Mouse (Mus musculus): ENCODE data around the gene Kcnh1. TPM values are rescaled to one million over a fixed set of nuclear protein-coding genes. Genes with fewer than 3 reads are reported as not detected.

The Kcnh1 gene
- not detected in 2 replicates for total RNA-seq (2012; rRNA removed)
- not detected in 2 replicates for total RNA-seq (2014; rRNA removed)
- polyA plus RNA-seq (2012; ENCODE audit: insufficient read length, low read depth), result not detected in 2 replicates

- H3K27ac ChIP-seq (ENCODE audit: insufficient read depth, low read depth), result no peak within 1 kb of the TSS
- no peaks in the 10 kb centered on the region for H3K36me3 ChIP-seq (replicated peaks in 1 of 2; ENCODE audit: control insufficient read depth in 1 of 2, insufficient read depth in 1 of 2, low read length in 1 of 2)
- H3K79me2 ChIP-seq (replicated peaks; ENCODE audit: control insufficient read depth, extremely low read depth, insufficient read depth, poor library complexity, severe bottlenecking), result no peaks in the 10 kb centered on the region
- H3K9ac ChIP-seq (ENCODE audit: insufficient read depth, low read depth), result no peak within 1 kb of the TSS
- H3K4me2 ChIP-seq (ENCODE audit: insufficient read depth, low read depth, poor library complexity, severe bottlenecking), result no peak within 1 kb of the TSS
- H3K4me3 ChIP-seq (replicated peaks in 1 of 3; ENCODE audit: low read depth in 2 of 3, low read length in 2 of 3, poor library complexity in 1 of 3), result no peak within 1 kb of the TSS
- DNase-seq (ENCODE audit: extremely low read depth), result no peak
- dilution Hi-C loops (cut with MboI; ENCODE audit: extremely low pct_ligation_motif_present, extremely low pct_unique_long_range_greater_than_20kb, low sequenced_read_pairs) (no loop called here), in situ Hi-C loops (cut with MboI; ENCODE audit: low pct_ligation_motif_present, low pct_unique_long_range_greater_than_20kb, low sequenced_read_pairs) (loop anchor here (25.0 kb wide), 1 partner anchor 522 kb away; no protein-coding TSS in a partner anchor)
- H3K4me1 ChIP-seq (ENCODE audit: control insufficient read depth in 1 of 2, insufficient read depth in 2 of 2), result 0 out of 4 replicates have a peak, but pooled peaks cover 0 to 2% of the 10 kb centered on the region in 2 experiments
- TF ChIP-seq CTCF (conservative IDR thresholded peaks at IDR 0.05 in 1 of 2, IDR thresholded peaks at IDR 0.05 in 1 of 2; ENCODE audit: low read depth in 2 of 2, low read length in 2 of 2) (peak in 1 of 2 experiments; percentile 67; a peak in 2 of 4 replicates), SMC3 (IDR thresholded peaks at IDR 0.05; ENCODE audit: low read depth, low read length) (peak; percentile 40), NELFE (IDR thresholded peaks at IDR 0.05; ENCODE audit: low read depth, low read length) (no peak), RAD21 (IDR thresholded peaks at IDR 0.05; ENCODE audit: low read depth, low read length) (peak; percentile 16), CHD2 (IDR thresholded peaks at IDR 0.05; ENCODE audit: low read length) (no peak), MEF2A (IDR thresholded peaks at IDR 0.05; ENCODE audit: borderline replicate concordance, low read depth, low read length) (no peak), JUND (conservative IDR thresholded peaks at IDR 0.05; ENCODE audit: low read depth, low read length) (no peak)
- H3K9me3 ChIP-seq (replicated peaks; ENCODE audit: low read length), result no peaks in the 10 kb centered on the region
- H3K27me3 ChIP-seq (replicated peaks), result peaks cover 29% of the 10 kb centered on the region
These were observed at the start of gene Kcnh1 for GRCm38 (mm10) chr1:192190508-192191321. Gene Kcnh1 (plus strand): TSS chr1:192190774.

DNA sequence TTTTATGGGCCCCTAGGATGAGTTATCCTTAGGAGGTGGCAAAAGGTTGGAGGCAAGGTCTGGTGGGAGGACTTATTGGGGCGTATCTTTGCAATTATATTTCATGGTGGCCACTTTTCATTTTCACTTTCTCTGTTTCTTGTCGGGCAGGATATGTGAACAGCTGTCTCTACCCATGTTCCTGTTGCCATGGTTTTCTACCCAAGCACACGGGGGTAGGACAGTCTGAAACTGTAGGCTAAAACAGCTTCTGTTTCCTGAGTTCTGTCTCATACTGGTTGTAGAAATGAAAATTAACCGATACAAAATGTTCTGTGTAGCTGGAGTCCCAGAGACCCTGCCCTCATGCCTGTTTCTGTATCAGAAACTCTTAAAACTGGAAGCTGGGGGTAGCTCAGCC is 39.4 kb upstream of the Kcnh1 start:
- Histone ChIP-seq H3K36me3 (replicated peaks in 1 of 2; ENCODE audit: control insufficient read depth in 1 of 2, insufficient read depth in 1 of 2, low read length in 1 of 2) (no peaks in the 10 kb centered on the region), H3K27me3 (replicated peaks) (no peaks in the 10 kb centered on the region), H3K4me1 (ENCODE audit: control insufficient read depth in 1 of 2, insufficient read depth in 2 of 2) (no peaks in the 10 kb centered on the region), H3K79me2 (replicated peaks; ENCODE audit: control insufficient read depth, extremely low read depth, insufficient read depth, poor library complexity, severe bottlenecking) (no peaks in the 10 kb centered on the region), H3K4me3 (replicated peaks in 1 of 3; ENCODE audit: low read depth in 2 of 3, low read length in 2 of 3, poor library complexity in 1 of 3) (no peak overlapping the region), H3K9ac (ENCODE audit: insufficient read depth, low read depth) (no peak overlapping the region), H3K9me3 (replicated peaks; ENCODE audit: low read length) (no peaks in the 10 kb centered on the region), H3K27ac (ENCODE audit: insufficient read depth, low read depth) (no peak overlapping the region), H3K4me2 (ENCODE audit: insufficient read depth, low read depth, poor library complexity, severe bottlenecking) (no peak overlapping the region)
- TF ChIP-seq ZMIZ1 (IDR thresholded peaks at IDR 0.05; ENCODE audit: low read depth, low read length), result no peak
- no peak for TF ChIP-seq ZKSCAN1 (IDR thresholded peaks at IDR 0.05; ENCODE audit: borderline replicate concordance, low read depth, low read length)
- no peak for TF ChIP-seq POLR2A (IDR thresholded peaks at IDR 0.05; ENCODE audit: low read depth, low read length)
- no peak for TF ChIP-seq POLR2AphosphoS2 (IDR thresholded peaks at IDR 0.05; ENCODE audit: low read depth, low read length)
- TF ChIP-seq USF2 (conservative IDR thresholded peaks at IDR 0.05; ENCODE audit: low read depth, low read length), result no peak
- no peak for TF ChIP-seq MXI1 (IDR thresholded peaks at IDR 0.05; ENCODE audit: low read depth, low read length)
- TF ChIP-seq NELFE (IDR thresholded peaks at IDR 0.05; ENCODE audit: low read depth, low read length), result no peak
- TF ChIP-seq ELF1 (IDR thresholded peaks at IDR 0.05; ENCODE audit: low read depth, low read length), result no peak
- TF ChIP-seq RCOR1 (conservative IDR thresholded peaks at IDR 0.05; ENCODE audit: low read depth, low read length), result no peak
- no peak for TF ChIP-seq SIN3A (IDR thresholded peaks at IDR 0.05; ENCODE audit: low read length)
- TF ChIP-seq MAX (IDR thresholded peaks at IDR 0.05; ENCODE audit: low read length), result no peak
- dilution Hi-C loops (cut with MboI; ENCODE audit: extremely low pct_ligation_motif_present, extremely low pct_unique_long_range_greater_than_20kb, low sequenced_read_pairs) (no loop called here), in situ Hi-C loops (cut with MboI; ENCODE audit: low pct_ligation_motif_present, low pct_unique_long_range_greater_than_20kb, low sequenced_read_pairs) (no loop called here)
- no peak for DNase-seq (ENCODE audit: extremely low read depth)

Measured in CH12.LX (cell line).